Mouse (Mus musculus) urinary bladder, postnatal 4 days (tissue): ENCODE data around the gene Mlx.

Experiments used
- DNase-seq, 2 experiments: peaks; one replicate each; pipeline ENCODE4 v3.0.0; 2021 to 2022; ENCODE audit warnings: low spot score in 2 of 2

The Mlx gene

GRCm38 (mm10) chr11:101065002-101065401, 22.1 kb upstream of the Mlx start:
- DNase-seq, result no peak

GRCm38 (mm10) chr11:101066549-101067412, 20.3 kb upstream of the Mlx start:
- peak; percentile 78 to 89 for DNase-seq

GRCm38 (mm10) chr11:101069391-101070188, 17.5 kb upstream of the Mlx start, which contains the start of gene Naglu:
Gene Naglu, plus strand, starts transcription at chr11:101070012.
- peak; percentile 94 to 96 for DNase-seq

- no peak for DNase-seq
These were observed 16.9 kb upstream of the Mlx start for GRCm38 (mm10) chr11:101070189-101070527.

- no peak for DNase-seq
These were observed 16.1 kb upstream of the Mlx start for GRCm38 (mm10) chr11:101070987-101071386.

GRCm38 (mm10) chr11:101071810-101072428, 15.2 kb upstream of the Mlx start:
- no peak for DNase-seq

GRCm38 (mm10) chr11:101078121-101078520, 9.0 kb upstream of the Mlx start, which contains the start of gene Hsd17b1:
Gene Hsd17b1, plus strand, starts transcription at chr11:101078411.
- no peak for DNase-seq

GRCm38 (mm10) chr11:101079746-101080145, 7.3 kb upstream of the Mlx start:
- no peak for DNase-seq

GRCm38 (mm10) chr11:101080421-101080820, 6.7 kb upstream of the Mlx start:
- DNase-seq, result no peak

GRCm38 (mm10) chr11:101081659-101082058, 5.4 kb upstream of the Mlx start:
- no peak for DNase-seq

GRCm38 (mm10) chr11:101082208-101083082, 4.6 kb upstream of the Mlx start, which contains the start of gene Coasy:
Gene Coasy, plus strand, starts transcription at chr11:101082565.
- DNase-seq, result peak; percentile 79 to 81

- DNase-seq, result peak in 1 of 2 experiments; percentile 45
These were observed 3.9 kb upstream of the Mlx start for GRCm38 (mm10) chr11:101083083-101083697.

GRCm38 (mm10) chr11:101084246-101084645, 2.8 kb upstream of the Mlx start:
- no peak for DNase-seq

- no peak for DNase-seq
These were observed 2.3 kb upstream of the Mlx start for GRCm38 (mm10) chr11:101084811-101085210.

- DNase-seq, result no peak
These were observed 1.3 kb upstream of the Mlx start for GRCm38 (mm10) chr11:101085617-101086322.

- no peak for DNase-seq
These were observed 778 bp upstream of the Mlx start for GRCm38 (mm10) chr11:101086323-101086674.

- DNase-seq, result no peak
These were observed 592 bp downstream of the Mlx start for GRCm38 (mm10) chr11:101087682-101088055.

- no peak for DNase-seq
These were observed 2.9 kb downstream of the Mlx start for GRCm38 (mm10) chr11:101089931-101090330.

GRCm38 (mm10) chr11:101094930-101095313, 7.8 kb downstream of the Mlx start:
- DNase-seq, result no peak

- DNase-seq, result peak; percentile 90 to 94
These were observed 8.4 kb downstream of the Mlx start, which contains the start of gene Psmc3ip for GRCm38 (mm10) chr11:101095314-101096024. Gene Psmc3ip, minus strand, starts transcription at chr11:101095436.
